18 mouse cellular contexts compared by ENCODE assay signal in genomic region chr12:102073540-102073939, GRCm38 (mm10). TPM values are rescaled to one million over a fixed set of nuclear protein-coding genes. Genes with fewer than 3 reads are reported as not detected.
"Had no signal": no experiment of that assay in that cellular context is flagged by ENCODE, and none has a peak within 500 bp of the region (broad histone marks: within the 10 kb centered on the region; RNA-seq: fewer than 3 reads in every experiment).

No protein-coding gene starts in this region.

- DNase-seq: lung, adult 18-20 months; lung, embryonic 14.5 days; lung, postnatal 10 days; lung, postnatal 4 days; midbrain, embryonic 14.5 days; retina, postnatal 1 day; spleen, adult 18-20 months; thymus, adult 2 months; thymus, postnatal 14 days; thymus, postnatal 36 days had no signal

- H3K4me3 ChIP-seq: midbrain, embryonic 10.5 days; midbrain, embryonic 12.5 days; myocyte; neural tube, embryonic 13.5 days; neural tube, embryonic 15.5 days had no signal

- H3K4me1 ChIP-seq: midbrain, embryonic 10.5 days; midbrain, embryonic 12.5 days had no signal

- ATAC-seq: midbrain, embryonic 16.5 days had no signal

- H3K4me2 ChIP-seq: lung, embryonic 14.5 days; midbrain, embryonic 12.5 days; neural tube, embryonic 13.5 days; neural tube, embryonic 15.5 days had no signal

- H3K9me3 ChIP-seq: midbrain, embryonic 10.5 days; midbrain, embryonic 12.5 days; neural tube, embryonic 13.5 days; neural tube, embryonic 15.5 days had no signal

- H3K27ac ChIP-seq: liver, embryonic 14.5 days; midbrain, embryonic 10.5 days; midbrain, embryonic 12.5 days; neural tube, embryonic 13.5 days; neural tube, embryonic 15.5 days had no signal

- H3K36me3 ChIP-seq: midbrain, embryonic 10.5 days; midbrain, embryonic 12.5 days; neural tube, embryonic 13.5 days; neural tube, embryonic 15.5 days had no signal

- H3K27me3 ChIP-seq: midbrain, embryonic 12.5 days; neural tube, embryonic 13.5 days; neural tube, embryonic 15.5 days had no signal

- H3K9ac ChIP-seq: liver, embryonic 14.5 days; lung, embryonic 14.5 days; midbrain, embryonic 12.5 days; neural tube, embryonic 13.5 days; neural tube, embryonic 15.5 days had no signal

RNA-seq across cellular contexts. Expression of gene Slc24a4, which starts 55.0 kb away (rescaled TPM):
- polyA plus RNA-seq: small intestine, adult 2 months had no signal
